Mouse (Mus musculus) cortical plate, adult 2 months (tissue): Measurements from ENCODE around the gene Ckmt2. TPM values are rescaled to one million over a fixed set of nuclear protein-coding genes. Genes with fewer than 3 reads are reported as not detected.

Experiments
- H3K27ac ChIP-seq: fragments of 200-500 bp; 2 replicates; pipeline ENCODE4 v1.5.1; 2012; ENCODE audit warnings: low read length, control low read depth, inconsistent platforms; ENCODE audit not compliant: insufficient read depth
- H3K4me1 ChIP-seq: fragments of 200-500 bp; 2 replicates; pipeline ENCODE4 v1.6.1; 2011; ENCODE audit warnings: low read length; ENCODE audit not compliant: control insufficient read depth, insufficient read depth
- H3K4me3 ChIP-seq: fragments of 200-500 bp; 2 replicates; pipeline ENCODE4 v1.5.1; 2011; ENCODE audit warnings: mild to moderate bottlenecking, low read length, control low read depth; ENCODE audit not compliant: insufficient read depth
- CTCF ChIP-seq: fragments of 200-500 bp; IDR thresholded peaks from 2 replicates; pipeline ENCODE4 v1.5.1; 2011; ENCODE audit warnings: mild to moderate bottlenecking, control low read depth, low read length; ENCODE audit not compliant: insufficient read depth; ENCODE audit errors: extremely low read depth
- POLR2A ChIP-seq: fragments of 200-500 bp; IDR thresholded peaks from 2 replicates; pipeline ENCODE4 v1.6.1; 2011; ENCODE audit warnings: mild to moderate bottlenecking, low read length, control low read depth; ENCODE audit not compliant: insufficient read depth; ENCODE audit errors: extremely low read depth
- polyA plus RNA-seq: library from polyadenylated mRNA; depleted of rRNA; stranded (reverse); fragments of >200 nt; gene quantifications from 2 replicates; pipeline ENCODE4 v1.2.3, GENCODE M21; 2012; rRNA removed

Ckmt2 gene
- not detected in 2 replicates for polyA plus RNA-seq

GRCm38 (mm10) chr13:91876741-91877349 lies at the start of gene Ckmt2:
TSS of gene Ckmt2 (minus strand) at chr13:91876885.
- no peak within 1 kb of the TSS for H3K4me3 ChIP-seq
- no peak within 1 kb of the TSS for H3K27ac ChIP-seq
- TF ChIP-seq CTCF: no peak
- peaks cover 5% of the 10 kb centered on the region; the same call in 1 of the 2 replicates for H3K4me1 ChIP-seq

GRCm38 (mm10) chr13:91921010-91921409 lies 44.3 kb upstream of the Ckmt2 start:
- Histone ChIP-seq H3K4me3 (no peak overlapping the region), H3K27ac (no peak overlapping the region), H3K4me1 (no peaks in the 10 kb centered on the region)
- no peak for TF ChIP-seq POLR2A
- no peak for TF ChIP-seq CTCF

- H3K27ac ChIP-seq: no peak overlapping the region
- no peak overlapping the region for H3K4me3 ChIP-seq
- TF ChIP-seq POLR2A (no peak), CTCF (no peak)
- H3K4me1 ChIP-seq: no peaks in the 10 kb centered on the region; the same call in 1 of the 2 replicates
These were observed 42.1 kb upstream of the Ckmt2 start for GRCm38 (mm10) chr13:91918764-91919163.

GRCm38 (mm10) chr13:91917835-91918234 lies 41.1 kb upstream of the Ckmt2 start:
- no peak for TF ChIP-seq CTCF
- no peak for TF ChIP-seq POLR2A
- Histone ChIP-seq H3K27ac (no peak overlapping the region), H3K4me1 (no peaks in the 10 kb centered on the region; the same call in 1 of the 2 replicates), H3K4me3 (no peak overlapping the region)

DNA sequence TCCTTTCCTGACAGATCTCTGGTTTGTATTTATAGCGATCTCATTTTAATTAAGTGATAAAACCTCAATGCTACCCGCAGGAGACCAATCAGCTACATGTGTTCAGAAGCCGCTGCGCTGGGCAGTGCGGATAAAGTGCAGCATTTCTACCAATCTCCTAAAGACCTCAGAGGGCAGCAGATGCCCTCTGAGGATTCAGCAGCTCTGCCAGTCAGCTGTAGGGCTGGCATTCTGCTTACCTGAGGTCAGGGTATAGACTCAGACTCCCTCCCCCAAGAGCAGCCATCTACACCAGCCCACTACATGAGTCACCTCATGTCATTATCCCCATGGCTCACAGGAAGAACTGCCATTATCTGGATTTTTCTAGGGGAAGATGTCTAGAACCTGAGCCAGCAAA lies 39.6 kb upstream of the Ckmt2 start:
- no peaks in the 10 kb centered on the region; the same call in 1 of the 2 replicates for H3K4me1 ChIP-seq
- TF ChIP-seq CTCF: no peak
- no peak for TF ChIP-seq POLR2A
- no peak overlapping the region for H3K4me3 ChIP-seq
- H3K27ac ChIP-seq: peak overlapping the region; percentile 2; the same call in 1 of the 2 replicates

DNA sequence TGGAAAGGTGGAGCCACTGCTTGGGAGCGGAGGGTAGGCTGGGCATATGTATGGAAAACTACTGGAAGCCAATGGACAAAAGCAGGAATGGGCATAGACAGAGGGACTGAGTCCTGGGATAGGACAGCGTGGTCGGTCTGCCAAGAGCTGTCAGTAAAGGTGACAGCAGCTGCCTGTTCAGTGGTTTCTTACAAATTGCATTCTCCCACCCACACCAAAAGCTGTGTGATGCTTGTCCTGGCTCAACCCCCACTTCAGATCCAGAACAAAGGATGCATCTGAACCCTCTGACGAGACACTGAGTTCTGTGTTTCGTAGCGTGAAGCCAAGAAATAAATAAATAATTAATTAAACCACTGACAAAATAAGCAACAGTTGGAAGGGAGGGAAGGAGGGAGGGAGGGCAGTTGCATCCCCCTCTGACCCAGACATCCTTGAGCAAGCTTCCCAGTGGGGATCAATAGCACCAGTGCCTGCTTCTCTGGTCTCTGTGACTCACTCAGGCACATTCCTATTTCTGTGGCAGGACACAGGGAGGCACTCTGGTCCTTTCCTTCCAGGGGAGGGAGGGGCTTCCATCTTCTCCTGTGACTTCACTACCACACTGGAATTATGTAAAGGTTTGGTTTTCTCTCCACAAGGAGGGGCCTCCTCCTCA lies 39.0 kb upstream of the Ckmt2 start:
- no peak overlapping the region for H3K4me3 ChIP-seq
- no peak overlapping the region for H3K27ac ChIP-seq
- TF ChIP-seq POLR2A (no peak), CTCF (peak; percentile 41)
- no peaks in the 10 kb centered on the region; the same call in 1 of the 2 replicates for H3K4me1 ChIP-seq

DNA sequence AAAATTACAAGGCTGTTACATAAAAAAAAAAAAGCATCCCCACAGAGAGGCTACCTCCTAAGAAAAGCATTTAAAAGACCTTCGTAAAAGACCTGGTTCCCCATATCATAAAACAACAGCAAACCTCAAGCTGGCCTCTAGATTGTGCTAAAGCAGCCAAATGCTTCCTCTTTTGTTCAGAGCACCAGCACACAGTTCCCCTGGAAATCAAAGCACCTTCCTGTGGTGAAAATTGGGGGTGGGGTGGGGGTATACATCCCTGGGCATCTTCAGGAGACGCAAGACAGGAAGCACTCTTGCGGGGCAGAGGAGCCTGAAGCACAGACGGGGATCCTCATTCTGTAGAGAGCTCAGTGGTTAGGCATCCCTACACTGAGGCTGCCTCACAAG lies 38.5 kb upstream of the Ckmt2 start:
- Histone ChIP-seq H3K4me3 (no peak overlapping the region), H3K4me1 (no peaks in the 10 kb centered on the region; the same call in 1 of the 2 replicates), H3K27ac (no peak overlapping the region)
- TF ChIP-seq CTCF (no peak), POLR2A (no peak)

GRCm38 (mm10) chr13:91911652-91912051 lies 35.0 kb upstream of the Ckmt2 start:
- Histone ChIP-seq H3K27ac (no peak overlapping the region), H3K4me1 (no peaks in the 10 kb centered on the region; the same call in 1 of the 2 replicates), H3K4me3 (no peak overlapping the region)
- TF ChIP-seq POLR2A: no peak
- no peak for TF ChIP-seq CTCF

- Histone ChIP-seq H3K4me1 (no peaks in the 10 kb centered on the region; the same call in 1 of the 2 replicates), H3K27ac (no peak overlapping the region), H3K4me3 (no peak overlapping the region)
- TF ChIP-seq CTCF (no peak), POLR2A (no peak)
These were observed 34.5 kb upstream of the Ckmt2 start for GRCm38 (mm10) chr13:91911211-91911610.

- no peaks in the 10 kb centered on the region; the same call in 1 of the 2 replicates for H3K4me1 ChIP-seq
- H3K4me3 ChIP-seq: no peak overlapping the region
- TF ChIP-seq POLR2A: no peak
- TF ChIP-seq CTCF: peak; percentile 95
- no peak overlapping the region for H3K27ac ChIP-seq
These were observed 31.7 kb upstream of the Ckmt2 start for GRCm38 (mm10) chr13:91908202-91908980.

- H3K27ac ChIP-seq: no peak overlapping the region
- TF ChIP-seq POLR2A: no peak
- H3K4me1 ChIP-seq: no peaks in the 10 kb centered on the region; the same call in 1 of the 2 replicates
- no peak overlapping the region for H3K4me3 ChIP-seq
These were observed 29.7 kb upstream of the Ckmt2 start for GRCm38 (mm10) chr13:91906338-91906737.
